Mouse (Mus musculus): ENCODE measurements around the gene Nipa1.

- TF ChIP-seq CTCF (IDR thresholded peaks at IDR 0.05; ENCODE audit: control insufficient read depth, insufficient read depth, low read length) (no peak), POLR2A (IDR thresholded peaks at IDR 0.05; ENCODE audit: borderline replicate concordance, control insufficient read depth, low read depth, low read length) (no peak)
Observed at GRCm38 (mm10) chr7:55969415-55969814, 50.3 kb downstream of the Nipa1 start.
